Mouse (Mus musculus) neural tube, embryonic 14.5 days (tissue): ENCODE data around the gene Spaca6. TPM values are rescaled to one million over a fixed set of nuclear protein-coding genes. Genes with fewer than 3 reads are reported as not detected.

Experiments
- ATAC-seq: fragments of 200-750 bp; cut with Nextera tagmentation; 2 replicates; pipeline ENCODE4 v1.8.0; 2017; ENCODE audit warnings: low read depth, mild to moderate bottlenecking, moderate TSS enrichment, moderate library complexity
- H3K27ac ChIP-seq: fragments of 300-500 bp; sonication (generic); 2 replicates; pipeline ENCODE4 v1.5.1; 2014; ENCODE audit warnings: low read depth, mild to moderate bottlenecking, control low read depth, low read length, moderate library complexity, mixed read lengths
- H3K27me3 ChIP-seq: fragments of 300-500 bp; sonication (generic); 2 replicates; pipeline ENCODE4 v1.6.1; 2014; ENCODE audit warnings: low read length; ENCODE audit not compliant: control insufficient read depth, insufficient read depth
- H3K36me3 ChIP-seq: fragments of 300-500 bp; sonication (generic); 2 replicates; pipeline ENCODE4 v1.6.1; 2014; ENCODE audit warnings: low read length, mixed read lengths; ENCODE audit not compliant: control insufficient read depth, insufficient read depth
- H3K4me1 ChIP-seq: fragments of 300-500 bp; sonication (generic); 2 replicates; pipeline ENCODE4 v1.6.1; 2014; ENCODE audit warnings: low read length; ENCODE audit not compliant: control insufficient read depth, insufficient read depth
- H3K4me2 ChIP-seq: fragments of 300-500 bp; sonication (generic); 2 replicates; pipeline ENCODE4 v1.6.1; 2014; ENCODE audit warnings: mild to moderate bottlenecking, low read depth, low read length, control low read depth
- H3K4me3 ChIP-seq: fragments of 300-500 bp; sonication (generic); 2 replicates; pipeline ENCODE4 v1.5.1; 2014; ENCODE audit warnings: low read depth, low read length, control low read depth, mixed read lengths
- H3K9ac ChIP-seq: fragments of 300-500 bp; sonication (generic); replicated peaks from 2 replicates; pipeline ENCODE4 v1.6.1; 2014; ENCODE audit warnings: low read depth, mild to moderate bottlenecking, control low read depth, low read length, mixed read lengths
- H3K9me3 ChIP-seq: fragments of 300-500 bp; sonication (generic); 2 replicates; pipeline ENCODE4 v1.6.1; 2016; ENCODE audit warnings: low read length; ENCODE audit not compliant: control insufficient read depth
- WGBS: fragments of 180-500 bp; shearing (Covaris S2); extraction: QIAGEN DNeasy Blood & Tissue Kit; methylation state at CpG from one replicate; pipeline ENCODE4 v1.1.7; 2014; 5-methylcytosine and 5-hydroxymethylcytosine counted together
- polyA plus RNA-seq: library from polyadenylated mRNA; unstranded; fragments of >200 nt; fragmentation: Nextera tagmentation; extraction: Ambion mirVana; gene quantifications from 2 replicates; pipeline ENCODE4 v1.2.1, GENCODE M21; 2014

Spaca6 gene
- polyA plus RNA-seq, 1 experiment from 2014 or later: 29.1 TPM

GRCm38 (mm10) chr17:17828191-17828981 is 1.4 kb downstream of the Spaca6 start:
- ATAC-seq: peak; percentile 44
- WGBS: under 1% methylated on average over 9 of the region's 15 CpGs

GRCm38 (mm10) chr17:17829052-17829785 is 2.3 kb downstream of the Spaca6 start:
- Histone ChIP-seq H3K4me1 (peaks cover 35% of the 10 kb centered on the region), H3K27me3 (no peaks in the 10 kb centered on the region), H3K4me2 (peak overlapping the region; percentile 97), H3K9me3 (no peaks in the 10 kb centered on the region), H3K9ac (peak overlapping the region; percentile 99), H3K27ac (peak overlapping the region; percentile 98), H3K36me3 (peaks cover 6% of the 10 kb centered on the region; the same call in 1 of the 2 replicates), H3K4me3 (peak overlapping the region; percentile 81)
- ATAC-seq: no peak
- 2% methylated on average over 6 of the region's 6 CpGs for WGBS

More at GRCm38 (mm10) chr17:17828191-17828981, 1.4 kb downstream of the Spaca6 start:
- Histone ChIP-seq H3K4me3 (peak overlapping the region; percentile 81), H3K9ac (peak overlapping the region; percentile 99), H3K27ac (peak overlapping the region; percentile 98), H3K4me1 (peaks cover 31% of the 10 kb centered on the region), H3K4me2 (peak overlapping the region; percentile 97), H3K27me3 (no peaks in the 10 kb centered on the region), H3K9me3 (no peaks in the 10 kb centered on the region), H3K36me3 (peaks cover 6% of the 10 kb centered on the region; the same call in 1 of the 2 replicates)

GRCm38 (mm10) chr17:17829816-17830535 is 3.0 kb downstream of the Spaca6 start:
- WGBS: 43% methylated on average over 21 of the region's 23 CpGs
- Histone ChIP-seq H3K9me3 (no peaks in the 10 kb centered on the region), H3K27ac (peak overlapping the region; percentile 98), H3K9ac (peak overlapping the region; percentile 99), H3K36me3 (peaks cover 6% of the 10 kb centered on the region; the same call in 1 of the 2 replicates), H3K4me3 (peak overlapping the region; percentile 81), H3K4me1 (peaks cover 43% of the 10 kb centered on the region), H3K27me3 (no peaks in the 10 kb centered on the region), H3K4me2 (peak overlapping the region; percentile 97)
- no peak for ATAC-seq

- peaks cover 45% of the 10 kb centered on the region for H3K4me1 ChIP-seq
- H3K27ac ChIP-seq: no peak overlapping the region
- no peaks in the 10 kb centered on the region for H3K9me3 ChIP-seq
- H3K4me2 ChIP-seq: peak overlapping the region; percentile 97
- H3K9ac ChIP-seq: no peak overlapping the region
- H3K27me3 ChIP-seq: no peaks in the 10 kb centered on the region
- 69% methylated on average over 7 of the region's 7 CpGs for WGBS
- H3K36me3 ChIP-seq: peaks cover 6% of the 10 kb centered on the region; the same call in 1 of the 2 replicates
- no peak for ATAC-seq
- H3K4me3 ChIP-seq: peak overlapping the region; percentile 81
Observed at GRCm38 (mm10) chr17:17830731-17831130, 3.8 kb downstream of the Spaca6 start.

GRCm38 (mm10) chr17:17834896-17835295 is 7.9 kb downstream of the Spaca6 start:
- H3K4me1 ChIP-seq: peaks cover 55% of the 10 kb centered on the region
- WGBS: 20% methylated on average over 1 of the region's 1 CpGs
- H3K9ac ChIP-seq: no peak overlapping the region
- no peak overlapping the region for H3K4me3 ChIP-seq
- H3K27ac ChIP-seq: no peak overlapping the region
- no peaks in the 10 kb centered on the region for H3K9me3 ChIP-seq
- peaks cover 11% of the 10 kb centered on the region; the same call in 1 of the 2 replicates for H3K36me3 ChIP-seq
- no peak overlapping the region for H3K4me2 ChIP-seq
- H3K27me3 ChIP-seq: no peaks in the 10 kb centered on the region
- no peak for ATAC-seq

GRCm38 (mm10) chr17:17836101-17836500 is 9.1 kb downstream of the Spaca6 start:
- H3K4me1 ChIP-seq: peaks cover 43% of the 10 kb centered on the region
- no peak overlapping the region for H3K4me3 ChIP-seq
- no peak overlapping the region for H3K4me2 ChIP-seq
- ATAC-seq: no peak
- 74% methylated on average over 5 of the region's 5 CpGs for WGBS
- no peaks in the 10 kb centered on the region for H3K27me3 ChIP-seq
- H3K9ac ChIP-seq: no peak overlapping the region
- no peak overlapping the region for H3K27ac ChIP-seq
- peaks cover 15% of the 10 kb centered on the region; the same call in 1 of the 2 replicates for H3K36me3 ChIP-seq
- H3K9me3 ChIP-seq: no peaks in the 10 kb centered on the region

- ATAC-seq: peak; percentile 0
- WGBS: 8% methylated on average over 13 of the region's 13 CpGs
- H3K4me1 ChIP-seq: peaks cover 36% of the 10 kb centered on the region
Observed at GRCm38 (mm10) chr17:17837426-17837825, 10.5 kb downstream of the Spaca6 start.

GRCm38 (mm10) chr17:17837919-17838701 is 11.2 kb downstream of the Spaca6 start:
- H3K36me3 ChIP-seq: peaks cover 10% of the 10 kb centered on the region; the same call in 1 of the 2 replicates
- under 1% methylated on average over 42 of the region's 43 CpGs for WGBS
- peak overlapping the region; percentile 35 for H3K4me3 ChIP-seq
- peaks cover 32% of the 10 kb centered on the region for H3K4me1 ChIP-seq
- H3K27me3 ChIP-seq: no peaks in the 10 kb centered on the region
- no peaks in the 10 kb centered on the region for H3K9me3 ChIP-seq
- H3K27ac ChIP-seq: peak overlapping the region; percentile 79
- peak overlapping the region; percentile 79 for H3K4me2 ChIP-seq
- ATAC-seq: peak; percentile 97
- H3K9ac ChIP-seq: peak overlapping the region; percentile 58

More at GRCm38 (mm10) chr17:17837426-17837825, 10.5 kb downstream of the Spaca6 start:
- peak overlapping the region; percentile 79 for H3K4me2 ChIP-seq
- H3K27me3 ChIP-seq: no peaks in the 10 kb centered on the region
- H3K27ac ChIP-seq: peak overlapping the region; percentile 78
- peak overlapping the region; percentile 58 for H3K9ac ChIP-seq
- H3K9me3 ChIP-seq: no peaks in the 10 kb centered on the region
- H3K36me3 ChIP-seq: peaks cover 10% of the 10 kb centered on the region; the same call in 1 of the 2 replicates
- H3K4me3 ChIP-seq: peak overlapping the region; percentile 35
